Mouse (Mus musculus): ENCODE data around the gene Brpf3. TPM values are rescaled to one million over a fixed set of nuclear protein-coding genes. Genes with fewer than 3 reads are reported as not detected.
"Not testable (repeated sequence)": the region's sequence is repeated elsewhere in the genome, so short reads cannot be mapped to it uniquely, and the experiment has no call there.

Brpf3 gene
- polyA plus RNA-seq, 1 experiment from 2014 or later, result 9.0 TPM

DNA sequence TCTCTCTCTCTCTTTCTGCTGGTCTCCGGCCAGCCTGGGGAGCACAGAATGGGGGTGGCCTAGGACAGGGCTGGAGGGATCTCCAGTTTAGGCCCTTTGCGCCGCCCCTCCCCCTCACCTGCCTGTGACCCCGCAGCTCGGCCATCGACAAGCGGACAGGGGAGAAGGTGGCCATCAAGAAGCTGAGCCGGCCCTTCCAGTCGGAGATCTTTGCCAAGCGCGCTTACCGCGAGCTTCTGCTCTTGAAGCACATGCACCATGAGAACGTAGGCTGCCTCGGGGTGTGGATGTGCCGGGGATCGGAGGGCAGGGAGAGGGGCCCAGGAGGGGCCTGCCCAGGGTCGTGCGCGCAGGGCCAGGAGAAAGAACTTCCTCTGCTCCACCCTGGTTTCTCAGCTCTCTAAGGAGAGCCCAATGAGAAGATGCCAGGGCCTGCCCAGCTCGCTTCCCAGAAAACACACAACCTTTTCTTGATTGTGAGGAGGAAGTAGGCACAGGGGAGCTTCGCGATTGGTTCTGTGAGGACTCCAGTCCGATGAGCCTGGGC, 30.9 kb upstream of the Brpf3 start:
- no peak for ATAC-seq (ENCODE audit: insufficient read depth, low FRiP score, low TSS enrichment)
- Histone ChIP-seq H3K9me3 (ENCODE audit: control insufficient read depth, low read length) (no peaks in the 10 kb centered on the region), H3K4me1 (ENCODE audit: control insufficient read depth, insufficient read depth, low read length) (peaks cover 9% of the 10 kb centered on the region; the same call in 1 of the 2 replicates), H3K9ac (ENCODE audit: low read length) (peak overlapping the region; percentile 26; the same call in 1 of the 2 replicates), H3K27me3 (ENCODE audit: control insufficient read depth, insufficient read depth, low read length) (peaks cover 33% of the 10 kb centered on the region), H3K36me3 (ENCODE audit: control insufficient read depth, insufficient read depth, low read length) (no peaks in the 10 kb centered on the region), H3K4me3 (ENCODE audit: low read depth, low read length) (peak overlapping the region; percentile 25), H3K4me2 (ENCODE audit: low read depth) (peak overlapping the region; percentile 51), H3K27ac (ENCODE audit: low read depth, low read length) (no peak overlapping the region)
- 5% methylated on average over 24 of the region's 24 CpGs for WGBS
- DNase-seq (ENCODE audit: low spot score), result peak; percentile 34

DNA sequence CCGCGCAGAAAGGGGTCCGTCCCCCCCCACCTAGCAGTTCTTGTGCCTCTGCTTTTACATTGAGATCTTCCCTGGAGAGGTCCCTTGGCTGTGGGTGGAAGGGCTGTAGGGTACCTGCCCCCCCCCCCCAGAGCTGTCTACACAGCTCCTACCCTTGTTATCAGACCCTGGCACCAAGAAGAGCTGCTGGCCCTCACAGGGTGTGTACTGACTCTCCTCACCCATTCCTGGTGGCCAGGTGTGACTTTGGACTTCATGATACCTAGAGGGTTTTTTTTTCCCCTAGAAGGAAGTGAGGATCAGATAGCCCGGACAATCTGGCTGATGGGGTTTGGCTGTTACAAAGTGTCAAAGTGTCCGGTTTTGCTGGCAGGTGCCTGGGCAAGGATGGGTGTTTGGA, 29.6 kb upstream of the Brpf3 start:
- ATAC-seq (ENCODE audit: insufficient read depth, low FRiP score, low TSS enrichment) (no peak), DNase-seq (ENCODE audit: low spot score) (no peak)
- Histone ChIP-seq H3K36me3 (ENCODE audit: control insufficient read depth, insufficient read depth, low read length) (no peaks in the 10 kb centered on the region), H3K27me3 (ENCODE audit: control insufficient read depth, insufficient read depth, low read length) (peaks cover 33% of the 10 kb centered on the region), H3K4me3 (ENCODE audit: low read depth, low read length) (no peak overlapping the region), H3K4me2 (ENCODE audit: low read depth) (no peak overlapping the region), H3K9ac (ENCODE audit: low read length) (no peak overlapping the region), H3K9me3 (ENCODE audit: control insufficient read depth, low read length) (no peaks in the 10 kb centered on the region), H3K27ac (ENCODE audit: low read depth, low read length) (no peak overlapping the region), H3K4me1 (ENCODE audit: control insufficient read depth, insufficient read depth, low read length) (peaks cover 9% of the 10 kb centered on the region; the same call in 1 of the 2 replicates)
- 94% methylated on average over 5 of the region's 5 CpGs for WGBS

DNA sequence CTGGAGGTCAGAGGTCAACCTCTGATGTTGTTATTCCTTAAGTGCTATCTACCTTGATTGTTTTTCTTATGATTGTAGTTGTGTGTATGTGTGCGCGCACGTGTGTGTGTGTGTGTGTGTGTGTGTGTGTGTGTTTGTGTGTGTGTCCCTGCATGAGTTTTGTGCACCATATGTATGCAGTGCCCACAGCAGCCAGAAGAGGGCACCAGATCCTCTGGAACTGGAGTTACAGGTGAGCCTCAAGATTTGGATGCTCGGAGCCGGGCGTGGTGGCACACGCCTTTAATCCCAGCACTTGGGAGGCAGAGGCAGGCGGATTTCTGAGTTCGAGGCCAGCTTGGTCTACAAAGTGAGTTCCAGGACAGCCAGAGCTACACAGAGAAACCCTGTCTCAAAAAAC, 26.6 kb upstream of the Brpf3 start:
- H3K27ac ChIP-seq (ENCODE audit: low read depth, low read length); H3K9ac ChIP-seq (ENCODE audit: low read length); H3K9me3 ChIP-seq (ENCODE audit: control insufficient read depth, low read length); DNase-seq (ENCODE audit: low spot score); ATAC-seq (ENCODE audit: insufficient read depth, low FRiP score, low TSS enrichment); H3K4me3 ChIP-seq (ENCODE audit: low read depth, low read length); H3K4me2 ChIP-seq (ENCODE audit: low read depth); H3K36me3 ChIP-seq (ENCODE audit: control insufficient read depth, insufficient read depth, low read length); H3K4me1 ChIP-seq (ENCODE audit: control insufficient read depth, insufficient read depth, low read length): not testable (repeated sequence)
- peaks cover 21% of the 10 kb centered on the region for H3K27me3 ChIP-seq (ENCODE audit: control insufficient read depth, insufficient read depth, low read length)
- WGBS, result 94% methylated on average over 9 of the region's 9 CpGs

DNA sequence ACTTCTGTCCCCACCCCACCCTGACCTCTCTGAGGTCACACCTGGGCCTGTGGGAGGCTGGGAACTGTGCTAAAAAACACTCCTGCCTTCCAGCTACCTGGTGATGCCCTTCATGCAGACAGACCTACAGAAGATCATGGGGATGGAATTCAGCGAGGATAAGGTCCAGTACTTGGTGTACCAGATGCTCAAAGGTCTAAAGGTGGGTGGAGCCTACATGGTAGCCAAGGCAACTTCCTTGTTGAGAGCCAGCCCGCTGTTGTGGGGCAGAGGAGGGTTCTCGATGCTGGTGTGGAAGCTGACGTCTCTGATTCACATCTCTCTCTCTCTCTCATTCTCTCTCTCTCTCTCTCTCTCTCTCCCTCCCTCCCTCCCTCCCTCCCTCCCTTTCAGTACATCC, 25.7 kb upstream of the Brpf3 start:
- 82% methylated on average over 4 of the region's 4 CpGs for WGBS
- ATAC-seq (ENCODE audit: insufficient read depth, low FRiP score, low TSS enrichment), result no peak
- no peaks in the 10 kb centered on the region for H3K9me3 ChIP-seq (ENCODE audit: control insufficient read depth, low read length)

DNA sequence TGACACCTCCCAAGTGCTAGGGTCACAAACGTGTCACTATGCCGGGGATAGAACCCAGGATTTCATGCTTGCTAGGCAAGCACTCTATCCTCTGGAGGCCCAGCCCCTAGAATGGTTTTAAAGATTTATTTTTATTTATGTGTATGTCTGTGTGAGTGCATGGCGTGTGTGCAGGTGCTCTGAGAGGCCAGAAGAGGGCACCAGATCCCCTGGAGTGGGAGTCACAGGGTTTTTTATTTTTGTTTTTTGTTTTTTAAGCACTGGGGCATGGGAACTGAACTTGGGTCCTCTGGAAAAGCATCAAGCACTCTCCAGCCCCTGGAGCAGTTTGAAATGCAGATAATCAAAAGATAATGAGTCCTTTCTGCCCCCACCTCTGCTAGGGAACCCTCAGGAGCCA, 24.1 kb upstream of the Brpf3 start:
- DNase-seq (ENCODE audit: low spot score) (no peak), ATAC-seq (ENCODE audit: insufficient read depth, low FRiP score, low TSS enrichment) (no peak)
- H3K27me3 ChIP-seq (ENCODE audit: control insufficient read depth, insufficient read depth, low read length), result no peaks in the 10 kb centered on the region
- H3K27ac ChIP-seq (ENCODE audit: low read depth, low read length), result no peak overlapping the region
- no peaks in the 10 kb centered on the region for H3K36me3 ChIP-seq (ENCODE audit: control insufficient read depth, insufficient read depth, low read length)
- H3K9ac ChIP-seq (ENCODE audit: low read length), result no peak overlapping the region
- no peak overlapping the region for H3K4me3 ChIP-seq (ENCODE audit: low read depth, low read length)
- H3K4me2 ChIP-seq (ENCODE audit: low read depth), result no peak overlapping the region
- 94% methylated on average over 3 of the region's 3 CpGs for WGBS
- H3K4me1 ChIP-seq (ENCODE audit: control insufficient read depth, insufficient read depth, low read length), result no peaks in the 10 kb centered on the region
- H3K9me3 ChIP-seq (ENCODE audit: control insufficient read depth, low read length), result no peaks in the 10 kb centered on the region

More for the DNA sequence above, 25.7 kb upstream of the Brpf3 start:
- Histone ChIP-seq H3K9ac (ENCODE audit: low read length) (no peak overlapping the region), H3K27me3 (ENCODE audit: control insufficient read depth, insufficient read depth, low read length) (peaks cover 13% of the 10 kb centered on the region), H3K4me3 (ENCODE audit: low read depth, low read length) (no peak overlapping the region), H3K36me3 (ENCODE audit: control insufficient read depth, insufficient read depth, low read length) (no peaks in the 10 kb centered on the region), H3K4me2 (ENCODE audit: low read depth) (no peak overlapping the region), H3K27ac (ENCODE audit: low read depth, low read length) (no peak overlapping the region), H3K4me1 (ENCODE audit: control insufficient read depth, insufficient read depth, low read length) (0 out of 2 replicates have a peak, but pooled peaks cover 1% of the 10 kb centered on the region)
- DNase-seq (ENCODE audit: low spot score), result no peak

DNA sequence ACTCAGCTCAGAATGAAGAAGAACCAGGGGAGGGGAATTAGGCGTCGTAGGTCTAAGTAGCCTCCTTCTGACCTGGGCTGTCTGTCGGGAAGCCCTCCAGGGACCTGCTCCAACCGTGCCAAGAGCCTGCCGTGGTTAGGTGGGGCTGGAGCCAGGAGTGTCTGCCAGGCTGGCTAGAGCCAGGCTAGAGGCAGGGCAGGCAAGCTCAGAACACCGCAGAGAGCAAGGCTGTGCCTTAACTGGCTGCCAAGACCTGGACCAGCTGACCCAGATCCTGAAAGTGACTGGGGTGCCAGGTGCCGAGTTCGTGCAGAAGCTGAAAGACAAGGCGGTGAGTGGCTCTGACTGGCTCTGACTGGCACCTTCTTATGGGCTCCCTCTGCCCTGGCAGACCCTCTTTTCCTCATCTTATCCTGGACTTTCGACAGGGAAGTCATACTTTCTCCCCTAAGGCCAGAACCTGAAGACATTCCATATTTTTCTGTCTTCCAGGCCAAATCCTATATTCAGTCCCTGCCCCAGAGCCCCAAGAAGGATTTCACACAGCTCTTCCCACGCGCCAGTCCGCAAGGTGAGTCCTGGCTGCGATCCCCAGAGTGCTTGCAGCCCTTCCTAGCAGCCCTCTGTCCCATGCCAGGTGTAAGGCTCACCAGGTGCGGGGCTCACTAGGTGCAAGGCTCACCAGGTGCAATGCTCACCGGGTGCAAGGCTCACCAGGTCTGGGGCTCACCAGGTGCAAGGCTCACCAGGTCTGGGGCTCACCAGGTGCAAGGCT, 23.5 kb upstream of the Brpf3 start:
- Histone ChIP-seq H3K4me3 (ENCODE audit: low read depth, low read length) (no peak overlapping the region), H3K4me1 (ENCODE audit: control insufficient read depth, insufficient read depth, low read length) (no peaks in the 10 kb centered on the region), H3K9ac (ENCODE audit: low read length) (no peak overlapping the region), H3K27ac (ENCODE audit: low read depth, low read length) (no peak overlapping the region), H3K36me3 (ENCODE audit: control insufficient read depth, insufficient read depth, low read length) (no peaks in the 10 kb centered on the region), H3K9me3 (ENCODE audit: control insufficient read depth, low read length) (no peaks in the 10 kb centered on the region), H3K4me2 (ENCODE audit: low read depth) (no peak overlapping the region), H3K27me3 (ENCODE audit: control insufficient read depth, insufficient read depth, low read length) (no peaks in the 10 kb centered on the region)
- ATAC-seq (ENCODE audit: insufficient read depth, low FRiP score, low TSS enrichment), result no peak
- 90% methylated on average over 16 of the region's 16 CpGs for WGBS
- DNase-seq (ENCODE audit: low spot score), result no peak

DNA sequence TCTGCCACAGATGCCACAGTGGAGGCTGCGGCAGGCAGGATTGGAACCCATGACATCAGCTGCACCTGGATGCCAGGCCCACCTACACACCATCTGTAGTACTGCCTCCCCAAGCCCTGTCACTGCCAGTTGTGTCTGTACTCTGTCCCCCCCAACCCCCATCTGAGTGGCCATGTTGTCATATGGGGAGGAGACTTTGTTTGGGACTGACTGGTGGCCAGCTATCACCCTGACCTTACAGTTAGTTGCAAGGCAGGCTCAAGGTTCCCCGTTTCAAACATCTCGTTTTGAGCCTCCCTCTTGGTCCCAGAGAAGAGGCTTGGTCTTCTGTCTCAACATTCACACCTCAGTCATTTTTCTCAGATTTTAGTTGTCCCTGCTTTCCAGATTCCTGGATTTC, 21.2 kb upstream of the Brpf3 start:
- Histone ChIP-seq H3K36me3 (ENCODE audit: control insufficient read depth, insufficient read depth, low read length) (no peaks in the 10 kb centered on the region), H3K27ac (ENCODE audit: low read depth, low read length) (no peak overlapping the region), H3K4me2 (ENCODE audit: low read depth) (no peak overlapping the region), H3K4me1 (ENCODE audit: control insufficient read depth, insufficient read depth, low read length) (no peaks in the 10 kb centered on the region), H3K9ac (ENCODE audit: low read length) (no peak overlapping the region), H3K27me3 (ENCODE audit: control insufficient read depth, insufficient read depth, low read length) (no peaks in the 10 kb centered on the region), H3K4me3 (ENCODE audit: low read depth, low read length) (no peak overlapping the region), H3K9me3 (ENCODE audit: control insufficient read depth, low read length) (no peaks in the 10 kb centered on the region)
- no peak for ATAC-seq (ENCODE audit: insufficient read depth, low FRiP score, low TSS enrichment)
- 88% methylated on average over 3 of the region's 3 CpGs for WGBS
- no peak for DNase-seq (ENCODE audit: low spot score)

DNA sequence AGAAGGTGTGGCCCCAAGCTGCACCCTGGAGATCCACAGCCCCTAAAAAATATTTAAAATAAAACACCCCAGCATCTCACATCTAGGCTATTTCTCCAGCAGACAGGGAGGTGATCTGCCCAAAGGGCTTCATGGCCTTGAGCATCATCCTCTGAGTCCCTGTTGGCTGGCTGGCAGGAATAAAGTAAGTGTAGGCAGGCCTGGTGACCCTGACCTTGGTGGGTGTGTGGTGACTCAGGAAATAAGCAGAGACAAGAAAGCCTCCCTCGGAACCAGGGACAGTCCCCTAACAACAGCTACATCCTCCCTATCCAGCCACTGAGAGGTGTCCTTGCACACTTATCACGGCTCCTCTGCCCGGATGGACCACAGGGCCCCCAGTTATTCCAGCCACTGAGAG, 20.1 kb upstream of the Brpf3 start:
- 82% methylated on average over 3 of the region's 3 CpGs for WGBS
- DNase-seq (ENCODE audit: low spot score), result no peak
- no peaks in the 10 kb centered on the region for H3K4me1 ChIP-seq (ENCODE audit: control insufficient read depth, insufficient read depth, low read length)
- no peak overlapping the region for H3K9ac ChIP-seq (ENCODE audit: low read length)
- H3K36me3 ChIP-seq (ENCODE audit: control insufficient read depth, insufficient read depth, low read length), result no peaks in the 10 kb centered on the region
- H3K4me3 ChIP-seq (ENCODE audit: low read depth, low read length), result no peak overlapping the region
- H3K27me3 ChIP-seq (ENCODE audit: control insufficient read depth, insufficient read depth, low read length), result no peaks in the 10 kb centered on the region
- no peak overlapping the region for H3K4me2 ChIP-seq (ENCODE audit: low read depth)
- H3K9me3 ChIP-seq (ENCODE audit: control insufficient read depth, low read length), result no peaks in the 10 kb centered on the region
- no peak overlapping the region for H3K27ac ChIP-seq (ENCODE audit: low read depth, low read length)
- ATAC-seq (ENCODE audit: insufficient read depth, low FRiP score, low TSS enrichment), result no peak
